Mouse (Mus musculus) forebrain, embryonic 12.5 days (tissue): Measurements from ENCODE around the gene Ckap2l. TPM values are rescaled to one million over a fixed set of nuclear protein-coding genes. Genes with fewer than 3 reads are reported as not detected.

ENCODE experiments used
- ATAC-seq: fragments of 200-750 bp; cut with Nextera tagmentation; 2 replicates; pipeline ENCODE4 v1.8.0; 2017; ENCODE audit warnings: moderate TSS enrichment; ENCODE audit not compliant: low FRiP score
- H3K27ac ChIP-seq: fragments of 300-500 bp; sonication (generic); 2 replicates; pipeline ENCODE4 v1.5.1; 2016; ENCODE audit warnings: mild to moderate bottlenecking
- H3K27me3 ChIP-seq: fragments of 300-500 bp; sonication (generic); 2 replicates; pipeline ENCODE4 v1.6.1; 2016; ENCODE audit warnings: mild to moderate bottlenecking
- H3K36me3 ChIP-seq: fragments of 300-500 bp; sonication (generic); replicated peaks from 2 replicates; pipeline ENCODE4 v1.6.1; 2016; ENCODE audit warnings: mild to moderate bottlenecking
- H3K4me1 ChIP-seq: fragments of 300-500 bp; sonication (generic); 2 replicates; pipeline ENCODE4 v1.6.1; 2016
- H3K4me2 ChIP-seq: fragments of 300-500 bp; sonication (generic); 2 replicates; pipeline ENCODE4 v1.6.1; 2016; ENCODE audit warnings: mild to moderate bottlenecking, moderate library complexity
- H3K4me3 ChIP-seq: fragments of 300-500 bp; sonication (generic); replicated peaks from 2 replicates; pipeline ENCODE4 v1.5.1; 2016; ENCODE audit warnings: mild to moderate bottlenecking
- H3K9ac ChIP-seq: fragments of 300-500 bp; sonication (generic); 2 replicates; pipeline ENCODE4 v1.6.1; 2016; ENCODE audit warnings: mild to moderate bottlenecking
- H3K9me3 ChIP-seq: fragments of 300-500 bp; sonication (generic); 2 replicates; pipeline ENCODE4 v1.6.1; 2016
- WGBS: fragments of 180-500 bp; shearing (Covaris S2); methylation state at CpG from one replicate; pipeline ENCODE4 v1.1.7; 2016; 5-methylcytosine and 5-hydroxymethylcytosine counted together
- polyA plus RNA-seq: library from polyadenylated mRNA; unstranded; fragments of >200 nt; fragmentation: Nextera tagmentation; extraction: Ambion mirVana; gene quantifications from 2 replicates; pipeline ENCODE4 v1.2.1, GENCODE M21; 2016

Ckap2l gene
- polyA plus RNA-seq, 1 experiment from 2014 or later: 60.1 TPM

DNA sequence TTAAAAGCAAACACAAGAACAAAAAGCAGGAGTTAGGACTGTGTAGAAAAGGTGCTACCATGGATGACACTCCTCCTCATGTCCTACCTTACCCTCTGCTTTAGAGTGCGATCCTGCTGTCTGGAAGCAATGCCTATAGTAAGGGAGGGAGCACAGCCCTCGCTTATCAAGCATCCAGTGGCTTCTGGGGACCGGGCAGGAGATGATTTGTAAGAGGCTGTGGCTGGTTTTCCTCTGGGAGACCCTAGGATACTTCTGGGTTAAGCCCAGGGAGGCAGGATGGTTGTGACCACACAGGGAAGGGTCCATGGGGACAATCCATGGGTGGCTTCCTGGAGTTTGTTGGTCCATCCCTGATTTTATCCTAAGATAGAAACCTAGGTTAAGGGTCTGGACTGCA lies 36.4 kb downstream of the Ckap2l start:
- no peak for ATAC-seq
- Histone ChIP-seq H3K27ac (no peak overlapping the region), H3K36me3 (no peaks in the 10 kb centered on the region), H3K4me2 (no peak overlapping the region), H3K4me3 (no peak overlapping the region), H3K27me3 (0 out of 2 replicates have a peak, but pooled peaks cover 4% of the 10 kb centered on the region), H3K9ac (no peak overlapping the region), H3K4me1 (peaks cover 4% of the 10 kb centered on the region), H3K9me3 (no peaks in the 10 kb centered on the region)
- WGBS: 72% methylated on average over 3 of the region's 3 CpGs

DNA sequence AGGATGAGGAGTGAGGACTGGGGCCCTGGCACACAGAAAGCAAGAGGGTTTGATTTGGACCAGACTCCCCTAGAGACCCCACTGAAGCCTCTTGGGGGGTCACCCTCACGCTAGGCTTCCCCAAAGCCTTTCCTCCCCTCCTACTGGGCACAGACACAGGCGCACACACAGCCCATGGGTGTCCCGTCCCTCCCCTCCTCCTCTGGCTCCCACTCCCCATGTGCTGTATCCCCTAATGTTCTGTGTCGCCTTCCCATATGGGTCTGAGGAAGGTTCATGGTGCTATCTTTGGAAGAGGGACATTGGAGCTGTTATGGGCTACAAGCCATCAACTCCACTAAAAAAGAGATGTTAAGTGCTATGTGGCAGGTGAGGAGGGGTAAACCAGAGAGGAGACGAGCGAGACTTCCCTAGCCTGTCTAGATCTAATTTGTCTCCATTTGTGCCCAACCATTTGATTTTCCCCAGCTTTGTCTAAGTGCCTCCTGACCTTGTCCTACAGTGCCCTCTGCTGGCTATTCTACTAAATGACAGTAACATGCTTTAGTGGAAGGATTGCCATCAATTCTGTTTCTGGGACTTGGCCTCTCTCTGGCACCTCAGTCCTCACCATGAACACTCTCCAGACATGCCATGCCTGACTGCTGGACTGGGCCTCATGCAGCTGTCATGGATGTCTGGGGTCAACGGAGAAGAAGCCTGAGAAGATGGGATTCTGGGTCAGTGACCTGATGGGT lies 38.4 kb downstream of the Ckap2l start:
- no peaks in the 10 kb centered on the region for H3K9me3 ChIP-seq
- peaks cover 4% of the 10 kb centered on the region for H3K4me1 ChIP-seq
- no peak overlapping the region for H3K9ac ChIP-seq
- 45% methylated on average over 7 of the region's 7 CpGs for WGBS
- no peak overlapping the region for H3K27ac ChIP-seq
- H3K27me3 ChIP-seq: 0 out of 2 replicates have a peak, but pooled peaks cover 4% of the 10 kb centered on the region
- no peak overlapping the region for H3K4me3 ChIP-seq
- H3K4me2 ChIP-seq: no peak overlapping the region
- ATAC-seq: peak; percentile 68; the same call in 1 of the 2 replicates
- no peaks in the 10 kb centered on the region for H3K36me3 ChIP-seq

DNA sequence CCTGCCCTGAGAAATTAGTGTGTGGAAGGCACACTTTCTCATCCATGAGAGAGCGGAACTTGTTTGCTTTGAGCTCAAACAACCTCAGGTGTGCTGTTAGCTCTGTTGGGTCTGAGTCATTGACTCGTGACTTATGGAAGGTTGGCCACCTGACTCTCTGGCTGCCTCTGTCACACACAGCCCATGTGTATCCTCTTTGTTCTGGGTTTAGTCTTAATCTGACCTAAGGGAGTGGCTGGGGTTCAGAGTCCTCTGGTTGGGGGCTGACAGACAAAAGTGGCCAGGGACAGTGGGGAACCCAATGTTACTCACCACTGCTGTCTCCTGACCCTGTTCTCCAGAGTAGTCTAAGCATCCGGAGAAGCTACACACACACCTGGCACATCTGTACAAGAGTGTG lies 39.0 kb downstream of the Ckap2l start:
- no peaks in the 10 kb centered on the region for H3K36me3 ChIP-seq
- H3K9ac ChIP-seq: no peak overlapping the region
- WGBS: 85% methylated on average over 3 of the region's 3 CpGs
- H3K4me2 ChIP-seq: no peak overlapping the region
- no peaks in the 10 kb centered on the region for H3K9me3 ChIP-seq
- H3K27ac ChIP-seq: no peak overlapping the region
- H3K4me3 ChIP-seq: no peak overlapping the region
- 0 out of 2 replicates have a peak, but pooled peaks cover 4% of the 10 kb centered on the region for H3K27me3 ChIP-seq
- peaks cover 4% of the 10 kb centered on the region for H3K4me1 ChIP-seq
- ATAC-seq: peak; percentile 39; the same call in 1 of the 2 replicates

DNA sequence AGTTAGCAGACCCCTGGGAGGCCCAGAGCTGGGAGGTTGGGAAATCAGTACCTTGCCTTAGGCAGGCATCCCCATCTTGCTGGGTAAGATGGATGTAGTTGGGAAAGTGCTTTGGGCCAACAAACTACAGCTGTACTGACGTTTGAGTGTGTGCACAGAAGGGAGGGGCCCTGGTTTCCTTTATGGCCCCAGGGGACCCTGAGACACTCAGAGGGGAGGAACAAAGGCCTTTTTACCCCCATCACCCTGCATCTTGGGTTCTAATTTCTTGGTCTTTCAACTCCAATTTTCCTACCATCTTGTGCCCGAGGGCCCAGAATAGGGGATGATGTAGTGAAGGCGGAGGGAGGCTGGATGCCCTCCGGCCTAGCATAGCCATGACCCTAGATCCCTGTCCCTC lies 41.0 kb downstream of the Ckap2l start:
- Histone ChIP-seq H3K4me2 (no peak overlapping the region), H3K9me3 (no peaks in the 10 kb centered on the region), H3K27ac (no peak overlapping the region), H3K36me3 (no peaks in the 10 kb centered on the region), H3K9ac (no peak overlapping the region), H3K4me3 (no peak overlapping the region), H3K27me3 (0 out of 2 replicates have a peak, but pooled peaks cover 4% of the 10 kb centered on the region), H3K4me1 (peaks cover 4% of the 10 kb centered on the region)
- 76% methylated on average over 4 of the region's 4 CpGs for WGBS
- no peak for ATAC-seq

DNA sequence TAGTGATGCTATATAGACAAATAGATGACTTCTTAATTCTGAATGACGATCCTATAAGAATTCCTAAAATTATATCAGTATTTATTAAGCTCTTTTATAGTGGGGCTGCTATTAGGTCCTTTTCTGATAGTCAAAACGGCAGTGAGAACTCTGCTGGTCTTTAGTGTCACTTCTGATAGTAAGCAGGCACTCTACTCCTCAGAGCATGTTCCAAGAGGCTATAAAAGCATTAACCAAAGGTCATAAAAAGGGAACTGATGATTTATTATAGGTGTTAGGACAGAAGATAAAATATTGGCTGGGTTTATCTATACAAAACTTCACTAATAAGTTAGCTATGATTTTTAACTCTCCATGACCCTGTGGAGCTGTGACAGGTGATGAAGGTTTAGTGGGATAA lies 42.9 kb downstream of the Ckap2l start:
- peaks cover 4% of the 10 kb centered on the region for H3K4me1 ChIP-seq
- 86% methylated on average over 2 of the region's 2 CpGs for WGBS
- H3K27me3 ChIP-seq: no peaks in the 10 kb centered on the region
- no peaks in the 10 kb centered on the region for H3K36me3 ChIP-seq
- H3K9me3 ChIP-seq: no peaks in the 10 kb centered on the region
- H3K4me3 ChIP-seq: no peak overlapping the region
- no peak overlapping the region for H3K9ac ChIP-seq
- no peak for ATAC-seq
- H3K4me2 ChIP-seq: no peak overlapping the region
- no peak overlapping the region for H3K27ac ChIP-seq

DNA sequence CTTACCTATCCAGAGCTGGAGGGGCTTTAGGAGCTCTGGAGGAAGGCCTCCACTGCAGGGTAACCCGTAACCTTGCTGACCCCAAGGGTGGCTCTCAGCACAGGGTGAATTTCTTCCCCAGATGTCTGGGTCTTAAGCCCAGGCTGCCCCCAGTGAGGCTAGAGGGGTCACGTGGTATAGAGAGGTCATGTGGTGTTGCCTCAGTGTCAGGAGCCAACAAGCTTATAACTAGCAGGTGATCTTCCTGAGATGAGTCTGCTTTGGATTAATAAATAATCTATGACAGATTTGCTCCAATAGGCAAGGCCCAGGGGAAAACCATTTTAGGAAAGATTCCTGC lies 43.4 kb downstream of the Ckap2l start:
- ATAC-seq: no peak
- no peaks in the 10 kb centered on the region for H3K36me3 ChIP-seq
- H3K27ac ChIP-seq: no peak overlapping the region
- no peaks in the 10 kb centered on the region for H3K27me3 ChIP-seq
- H3K4me2 ChIP-seq: no peak overlapping the region
- H3K4me1 ChIP-seq: peaks cover 2% of the 10 kb centered on the region
- no peak overlapping the region for H3K9ac ChIP-seq
- 73% methylated on average over 2 of the region's 2 CpGs for WGBS
- H3K9me3 ChIP-seq: no peaks in the 10 kb centered on the region
- H3K4me3 ChIP-seq: no peak overlapping the region

DNA sequence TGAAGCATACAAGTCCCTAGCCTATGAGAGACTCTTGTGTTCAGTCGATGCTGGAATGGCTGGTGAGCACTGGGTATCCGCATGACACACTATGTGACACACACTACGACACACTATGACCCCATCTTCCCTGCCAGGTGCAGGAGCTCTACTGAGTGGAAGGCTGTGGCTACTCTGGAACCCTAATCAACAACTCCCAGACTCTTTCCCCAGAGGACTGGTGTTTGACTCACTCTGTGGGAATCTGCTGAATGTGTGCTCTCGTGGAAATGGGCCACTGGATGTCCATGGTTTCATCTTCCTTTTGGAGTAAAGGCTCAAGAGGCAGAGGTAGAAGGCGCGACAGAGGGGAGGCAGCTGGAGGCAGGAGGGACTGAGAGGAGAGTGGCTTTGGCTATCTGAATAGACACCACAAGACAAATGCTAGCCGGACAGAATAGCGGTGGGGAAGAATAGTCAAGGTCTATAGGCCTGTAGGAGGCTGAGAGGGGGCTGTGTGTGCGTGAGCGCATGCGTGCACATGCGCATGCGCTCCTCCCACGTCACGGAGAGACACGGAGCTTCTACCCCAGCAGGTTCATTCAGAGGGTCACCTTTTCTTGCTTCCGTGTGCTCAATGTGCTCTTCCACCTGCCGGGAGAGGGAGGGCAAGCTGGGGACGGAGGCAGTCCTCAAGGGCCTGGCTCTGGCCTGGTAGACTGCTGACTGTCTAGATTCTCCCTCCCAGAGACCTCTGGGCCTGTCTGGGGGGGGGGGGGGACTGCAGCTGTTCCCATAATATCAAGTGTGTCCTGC lies 44.0 kb downstream of the Ckap2l start:
- WGBS: 86% methylated on average over 19 of the region's 19 CpGs

DNA sequence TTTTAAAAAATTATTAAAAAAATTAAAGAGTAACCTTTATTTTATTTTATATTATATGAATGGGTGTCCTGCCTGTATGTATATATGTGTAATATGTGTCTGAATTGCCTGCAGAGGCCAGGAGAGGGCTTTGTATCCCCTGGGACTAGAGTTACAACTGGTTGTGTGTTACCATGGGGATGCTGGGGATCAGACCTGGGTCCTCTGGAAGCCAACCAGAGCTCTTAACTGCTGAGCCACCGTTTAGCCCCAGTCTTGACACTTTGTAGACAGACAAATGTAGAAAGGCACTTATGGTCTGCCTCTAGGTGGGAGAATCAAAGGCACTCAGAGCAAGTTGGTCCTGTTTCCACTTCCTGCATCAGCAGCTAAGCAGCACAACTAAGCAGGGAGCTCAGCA lies 47.7 kb downstream of the Ckap2l start:
- Histone ChIP-seq H3K4me1 (no peaks in the 10 kb centered on the region), H3K27me3 (no peaks in the 10 kb centered on the region), H3K4me3 (no peak overlapping the region), H3K9ac (no peak overlapping the region), H3K36me3 (no peaks in the 10 kb centered on the region), H3K9me3 (no peaks in the 10 kb centered on the region), H3K27ac (no peak overlapping the region), H3K4me2 (no peak overlapping the region)
- 79% methylated on average over 1 of the region's 1 CpGs for WGBS
- ATAC-seq: no peak

More for the DNA sequence above, 44.0 kb downstream of the Ckap2l start:
- no peak for ATAC-seq
- Histone ChIP-seq H3K9ac (no peak overlapping the region), H3K27me3 (no peaks in the 10 kb centered on the region), H3K4me3 (no peak overlapping the region), H3K36me3 (no peaks in the 10 kb centered on the region), H3K4me1 (no peaks in the 10 kb centered on the region), H3K27ac (no peak overlapping the region), H3K4me2 (no peak overlapping the region), H3K9me3 (no peaks in the 10 kb centered on the region)

DNA sequence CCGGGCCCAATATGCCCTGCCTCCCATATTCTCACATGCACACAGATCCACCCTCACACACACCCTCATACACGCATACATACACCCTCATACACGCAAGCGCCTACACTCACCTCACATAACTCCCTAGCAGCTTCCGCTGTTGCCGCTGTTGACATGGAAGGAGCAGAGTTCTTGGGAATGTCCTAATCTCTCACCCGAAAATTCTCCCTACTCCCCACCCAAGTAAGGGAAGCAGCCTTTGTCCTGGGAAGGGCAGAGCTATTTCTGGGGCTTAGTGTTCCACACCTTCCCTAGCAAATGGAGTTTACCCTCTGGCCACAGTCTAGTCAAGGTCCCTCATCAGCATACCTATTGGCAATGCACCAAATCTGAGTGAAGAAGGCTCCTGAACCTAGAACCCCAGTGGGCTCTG lies 49.3 kb downstream of the Ckap2l start:
- no peak overlapping the region for H3K9ac ChIP-seq
- H3K4me3 ChIP-seq: no peak overlapping the region
- 88% methylated on average over 7 of the region's 7 CpGs for WGBS
- no peaks in the 10 kb centered on the region for H3K27me3 ChIP-seq
- H3K27ac ChIP-seq: no peak overlapping the region
- H3K4me2 ChIP-seq: no peak overlapping the region
- no peaks in the 10 kb centered on the region for H3K4me1 ChIP-seq
- ATAC-seq: no peak
- no peaks in the 10 kb centered on the region for H3K36me3 ChIP-seq
- H3K9me3 ChIP-seq: no peaks in the 10 kb centered on the region

DNA sequence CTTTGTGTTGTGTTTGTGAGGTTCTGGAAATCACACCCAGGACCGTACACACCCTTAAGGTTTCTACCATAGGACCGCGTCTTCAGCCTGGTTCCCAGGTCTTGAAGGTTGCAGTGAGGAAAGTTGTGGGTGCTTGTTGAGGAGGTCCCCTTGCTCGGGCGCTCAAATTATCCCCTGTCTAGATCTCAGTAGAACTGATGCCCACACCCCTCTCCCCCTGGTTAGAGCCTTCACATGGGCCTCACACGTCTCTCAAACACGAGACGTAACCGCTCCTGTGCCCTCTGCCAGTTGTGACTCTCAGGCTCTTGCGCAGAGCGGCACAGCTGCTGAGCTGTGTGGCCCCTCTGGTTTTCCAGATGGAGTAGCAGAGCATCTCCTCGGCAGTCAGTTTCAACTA lies 50.1 kb downstream of the Ckap2l start:
- no peaks in the 10 kb centered on the region for H3K36me3 ChIP-seq
- no peak for ATAC-seq
- H3K9ac ChIP-seq: no peak overlapping the region
- H3K9me3 ChIP-seq: no peaks in the 10 kb centered on the region
- H3K4me2 ChIP-seq: no peak overlapping the region
- no peaks in the 10 kb centered on the region for H3K4me1 ChIP-seq
- 93% methylated on average over 12 of the region's 12 CpGs for WGBS
- no peaks in the 10 kb centered on the region for H3K27me3 ChIP-seq
- no peak overlapping the region for H3K27ac ChIP-seq
- no peak overlapping the region for H3K4me3 ChIP-seq

DNA sequence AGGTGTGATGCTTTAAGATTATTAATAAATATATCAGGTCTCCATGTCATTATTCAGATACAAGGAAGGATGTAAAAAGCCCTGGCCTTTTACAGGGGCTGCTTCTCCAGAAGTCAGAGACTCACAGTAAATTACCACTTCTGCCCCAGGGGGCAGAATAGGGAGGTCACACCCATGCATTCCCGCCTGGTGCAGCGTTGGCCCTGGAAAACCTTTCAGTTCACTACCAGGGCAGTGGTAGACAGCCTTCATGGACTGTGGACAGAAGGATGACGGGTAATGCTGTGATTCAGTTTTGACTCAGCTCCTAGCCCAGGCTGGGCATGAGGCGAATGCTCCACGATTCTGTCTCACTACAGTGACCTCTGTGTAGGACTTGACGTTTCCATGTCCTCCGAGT lies 50.6 kb downstream of the Ckap2l start:
- Histone ChIP-seq H3K27ac (no peak overlapping the region), H3K4me1 (peaks cover 1% of the 10 kb centered on the region), H3K4me2 (no peak overlapping the region), H3K4me3 (no peak overlapping the region), H3K27me3 (no peaks in the 10 kb centered on the region), H3K9ac (no peak overlapping the region), H3K9me3 (no peaks in the 10 kb centered on the region), H3K36me3 (no peaks in the 10 kb centered on the region)
- ATAC-seq: no peak
- WGBS: 85% methylated on average over 7 of the region's 7 CpGs

DNA sequence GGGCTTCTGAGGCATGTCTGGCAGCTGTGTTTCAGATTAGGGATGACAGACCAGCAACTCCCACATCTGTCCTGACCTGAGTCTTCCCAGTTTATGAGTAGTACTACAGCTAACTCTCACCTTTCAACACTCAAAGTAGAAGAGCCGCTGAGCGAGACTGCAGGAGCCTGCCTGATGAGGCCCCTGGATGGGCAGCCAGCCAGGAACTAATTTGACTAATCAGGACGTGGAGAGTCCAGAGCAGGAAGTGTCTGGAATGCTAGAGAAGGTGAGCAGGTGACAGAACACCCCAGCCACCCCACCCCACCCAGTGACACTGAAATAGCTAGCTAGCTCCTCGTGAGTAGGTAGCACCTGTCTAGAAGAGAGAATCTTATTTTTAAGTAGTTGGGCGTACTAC lies 51.4 kb downstream of the Ckap2l start:
- H3K9ac ChIP-seq: no peak overlapping the region
- H3K27ac ChIP-seq: no peak overlapping the region
- H3K27me3 ChIP-seq: no peaks in the 10 kb centered on the region
- H3K9me3 ChIP-seq: no peaks in the 10 kb centered on the region
- H3K4me2 ChIP-seq: no peak overlapping the region
- no peak for ATAC-seq
- H3K4me1 ChIP-seq: peaks cover 7% of the 10 kb centered on the region
- no peaks in the 10 kb centered on the region for H3K36me3 ChIP-seq
- H3K4me3 ChIP-seq: no peak overlapping the region
- WGBS: 55% methylated on average over 5 of the region's 5 CpGs
